Comparison of ENCODE assay signal across 8 mouse cellular contexts in the genomic region with DNA sequence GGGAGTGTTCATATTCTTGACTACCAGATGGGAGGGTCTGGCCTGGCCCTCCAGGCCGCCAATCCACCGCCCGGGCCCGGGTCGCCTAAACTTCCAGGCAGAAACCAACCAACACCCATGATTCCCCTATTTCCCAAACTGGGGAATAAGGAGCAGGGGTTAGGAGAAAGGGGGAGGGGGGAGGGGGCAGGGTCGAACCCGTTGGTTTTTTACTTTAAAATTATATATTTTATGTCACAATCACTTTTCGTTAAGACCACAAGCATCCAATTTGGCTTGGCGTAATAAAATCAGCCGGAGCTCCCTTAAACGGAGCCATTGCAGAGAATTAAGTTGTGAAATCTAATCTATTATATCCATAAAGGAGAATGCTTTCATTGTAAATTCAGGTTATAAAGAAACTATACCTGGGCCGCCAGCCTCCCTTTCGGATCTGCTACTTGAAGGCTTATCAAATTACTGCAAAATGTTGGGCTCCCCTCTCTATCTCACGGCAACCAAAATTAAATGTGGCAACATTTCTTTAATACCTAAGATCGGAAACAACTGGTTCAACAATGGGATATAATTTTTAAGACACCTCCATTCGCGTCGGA. TPM values are rescaled to one million over a fixed set of nuclear protein-coding genes. Genes with fewer than 3 reads are reported as not detected.
A peak's percentile ranks its signal among the peaks of the same experiment; 100 is the strongest.
DNase-seq lines count a peak whose midpoint lies in the region; ATAC-seq and TF ChIP-seq lines count a peak whose summit lies in the region.

No protein-coding gene starts in this region.

- H3K36me3 ChIP-seq in ES-Bruce4 (ENCODE audit: control insufficient read depth, insufficient read depth, low read length, poor library complexity, severe bottlenecking) = 0 out of 2 replicates have a peak, but pooled peaks cover 2% of the 10 kb centered on the region
- H3K36me3 ChIP-seq in heart, embryonic 15.5 days = no peaks in the 10 kb centered on the region
- H3K36me3 ChIP-seq in liver, embryonic 16.5 days (ENCODE audit: control insufficient read depth, insufficient read depth) = no peaks in the 10 kb centered on the region

- H3K4me3 ChIP-seq in gastrocnemius, adult 2 months = peak overlapping the region; percentile 87
- peak overlapping the region; percentile 39 for H3K4me3 ChIP-seq in ES-Bruce4 (ENCODE audit: low read depth, low read length)
- peak overlapping the region; percentile 84 for H3K4me3 ChIP-seq in heart, embryonic 15.5 days
- H3K4me3 ChIP-seq in liver, embryonic 16.5 days (ENCODE audit: low read depth, low read length) = peak overlapping the region; percentile 42

- TF ChIP-seq EP300 in ES-Bruce4 (IDR thresholded peaks at IDR 0.05; ENCODE audit: insufficient read depth, low read depth, low read length) = no peak

- no peak for ATAC-seq in heart, embryonic 15.5 days (replicated peaks; ENCODE audit: insufficient number of reproducible peaks, insufficient read depth, low FRiP score, low read depth)
- no peak for ATAC-seq in liver, embryonic 16.5 days (ENCODE audit: low read depth)

- TF ChIP-seq CTCF in gastrocnemius, adult 2 months (IDR thresholded peaks at IDR 0.05) = no peak
- no peak for TF ChIP-seq CTCF in ES-Bruce4 (IDR thresholded peaks at IDR 0.05; ENCODE audit: low read depth, low read length)

- no peaks in the 10 kb centered on the region for H3K9me3 ChIP-seq in ES-Bruce4 (replicated peaks; ENCODE audit: control insufficient read depth, insufficient read depth, low read length, poor library complexity, severe bottlenecking)
- no peaks in the 10 kb centered on the region for H3K9me3 ChIP-seq in heart, embryonic 15.5 days (replicated peaks)
- no peaks in the 10 kb centered on the region for H3K9me3 ChIP-seq in liver, embryonic 16.5 days (replicated peaks; ENCODE audit: control insufficient read depth, low read length)

- peak overlapping the region; percentile 77 for H3K9ac ChIP-seq in ES-Bruce4 (ENCODE audit: low read depth, poor library complexity, severe bottlenecking)
- H3K9ac ChIP-seq in heart, embryonic 15.5 days = peak overlapping the region; percentile 95
- peak overlapping the region; percentile 49 for H3K9ac ChIP-seq in liver, embryonic 16.5 days (ENCODE audit: low read depth, low read length)

- H3K4me1 ChIP-seq in ES-Bruce4 (ENCODE audit: control insufficient read depth, insufficient read depth, low read length) = peaks cover 7% of the 10 kb centered on the region
- peaks cover 63% of the 10 kb centered on the region for H3K4me1 ChIP-seq in heart, embryonic 15.5 days (replicated peaks)
- peaks cover 20% of the 10 kb centered on the region for H3K4me1 ChIP-seq in liver, embryonic 16.5 days (ENCODE audit: control insufficient read depth, low read depth, low read length)

- peak overlapping the region; percentile 88 for H3K4me2 ChIP-seq in heart, embryonic 15.5 days
- H3K4me2 ChIP-seq in liver, embryonic 16.5 days (ENCODE audit: low read depth, low read length) = peak overlapping the region; percentile 65

- TF ChIP-seq POLR2A in ES-Bruce4 (IDR thresholded peaks at IDR 0.05; ENCODE audit: insufficient read depth, low read length) = no peak

- WGBS in heart, embryonic 15.5 days = 22% methylated on average over 18 of the region's 18 CpGs
- WGBS in liver, embryonic 16.5 days (ENCODE audit: insufficient replicate concordance) = 19% methylated on average over 18 of the region's 18 CpGs

- no peak for DNase-seq in gastrocnemius, adult 2 months
- DNase-seq in gastrocnemius, postnatal 10 days = no peak
- no peak for DNase-seq in thymus, postnatal 36 days
- DNase-seq in right cerebral cortex, postnatal 10 days (ENCODE audit: low spot score in 2 of 2) = no peak
- DNase-seq in frontal cortex, postnatal 36 days (ENCODE audit: low spot score in 2 of 2) = no peak

- peak overlapping the region; percentile 96 for H3K27ac ChIP-seq in gastrocnemius, adult 2 months
- H3K27ac ChIP-seq in ES-Bruce4 (ENCODE audit: insufficient read depth, low read length) = no peak overlapping the region
- H3K27ac ChIP-seq in heart, embryonic 15.5 days = peak overlapping the region; percentile 88
- peak overlapping the region; percentile 76; the same call in 1 of the 2 replicates for H3K27ac ChIP-seq in liver, embryonic 16.5 days (ENCODE audit: low read length)

- peaks cover 13% of the 10 kb centered on the region; the same call in 1 of the 2 replicates for H3K27me3 ChIP-seq in ES-Bruce4 (ENCODE audit: control insufficient read depth, insufficient read depth, low read length, poor library complexity, severe bottlenecking)
- H3K27me3 ChIP-seq in heart, embryonic 15.5 days = no peaks in the 10 kb centered on the region
- H3K27me3 ChIP-seq in liver, embryonic 16.5 days (ENCODE audit: control insufficient read depth, insufficient read depth, low read depth, low read length) = peaks cover 68% of the 10 kb centered on the region

- intact Hi-C loops in gastrocnemius, adult 2 months (cut with DNase I) = no loop called here

RNA-seq across cellular contexts. Expression of a gene that starts 35.1 kb away (rescaled TPM):
- total RNA-seq in gastrocnemius, adult 2 months (2021) = 10 to 100 TPM; 32.2 to 51.7 TPM
- 10 to 100 TPM; 66.0 to 82.7 TPM for total RNA-seq in gastrocnemius, postnatal 10 days (2021)
- polyA plus RNA-seq in ES-Bruce4 (2011; ENCODE audit: insufficient read depth, insufficient read length, low read depth, missing spikeins) = 44.0 and 50.3 TPM in 2 replicates
- 77.5 and 91.4 TPM in 2 replicates for polyA plus RNA-seq in heart, embryonic 15.5 days (2015; fragmentation: Nextera tagmentation; extraction: Ambion mirVana)
- polyA plus RNA-seq in liver, embryonic 16.5 days (2015; fragmentation: Nextera tagmentation; extraction: Ambion mirVana) = 36.6 and 42.0 TPM in 2 replicates

RNA-seq across cellular contexts. Expression of a gene that starts 46.5 kb away (rescaled TPM):
- total RNA-seq in gastrocnemius, adult 2 months (2021) = 1 to 10 TPM; 3.5 to 5.3 TPM
- 10 to 100 TPM in 1 of 2 experiments, 1 to 10 TPM in 1; 6.4 to 10.5 TPM for total RNA-seq in gastrocnemius, postnatal 10 days (2021)
- 21.2 and 21.6 TPM in 2 replicates for polyA plus RNA-seq in ES-Bruce4 (2011; ENCODE audit: insufficient read depth, insufficient read length, low read depth, missing spikeins)
- 4.2 and 5.7 TPM in 2 replicates for polyA plus RNA-seq in heart, embryonic 15.5 days (2015; fragmentation: Nextera tagmentation; extraction: Ambion mirVana)
- 0.84 TPM in 2 replicates for polyA plus RNA-seq in liver, embryonic 16.5 days (2015; fragmentation: Nextera tagmentation; extraction: Ambion mirVana)
